13 mouse cellular contexts compared by ENCODE assay signal in the genomic region with DNA sequence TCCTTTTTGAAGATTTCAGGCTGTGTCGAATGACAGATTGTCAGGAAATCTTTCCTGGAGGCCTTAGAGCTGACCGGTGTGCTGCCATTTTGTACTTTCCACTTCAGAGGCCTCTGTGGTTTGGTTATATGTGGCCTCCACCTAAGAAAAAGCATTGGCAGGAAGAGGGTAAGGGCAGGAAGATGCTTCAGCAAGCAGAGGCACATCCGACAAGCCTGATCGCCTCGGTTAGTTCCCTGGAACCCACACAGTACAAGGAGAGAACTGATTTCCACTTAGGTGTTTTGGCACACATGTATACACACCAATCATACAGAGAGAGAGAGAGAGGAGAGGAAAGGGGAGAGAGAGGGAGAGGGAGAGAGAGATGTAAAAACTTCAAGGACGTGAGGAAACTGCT. TPM values are rescaled to one million over a fixed set of nuclear protein-coding genes. Genes with fewer than 3 reads are reported as not detected.
DNase-seq lines count a peak whose midpoint lies in the region; ATAC-seq lines count a peak whose summit lies in the region.
"Had no signal": no experiment of that assay in that cellular context is flagged by ENCODE, and none has a peak within 500 bp of the region (broad histone marks: within the 10 kb centered on the region; RNA-seq: fewer than 3 reads in every experiment).

No protein-coding gene starts in this region.

- ATAC-seq in granulocyte monocyte progenitor cell, adult 5-6 weeks (replicated peaks; ENCODE audit: poor library complexity, severe bottlenecking): 0 out of 2 replicates have a peak, but pooled peaks have one; percentile 2

- no peak overlapping the region for H3K27ac ChIP-seq in embryonic facial prominence, embryonic 10.5 days (replicated peaks)
- H3K27ac ChIP-seq: hindbrain, embryonic 12.5 days; limb, embryonic 13.5 days had no signal

- WGBS in embryonic facial prominence, embryonic 10.5 days: 89% methylated on average over 6 of the region's 6 CpGs

- H3K27me3 ChIP-seq in megakaryocyte, embryonic 14.5 days (replicated peaks): no peaks in the 10 kb centered on the region
- H3K27me3 ChIP-seq in embryonic facial prominence, embryonic 10.5 days (replicated peaks; ENCODE audit: low read depth, poor library complexity, severe bottlenecking): no peaks in the 10 kb centered on the region
- H3K27me3 ChIP-seq: hindbrain, embryonic 12.5 days; limb, embryonic 13.5 days had no signal

- no peaks in the 10 kb centered on the region for H3K9me3 ChIP-seq in megakaryocyte, embryonic 14.5 days
- no peaks in the 10 kb centered on the region for H3K9me3 ChIP-seq in embryonic facial prominence, embryonic 10.5 days
- H3K9me3 ChIP-seq: G1E; hindbrain, embryonic 12.5 days; limb, embryonic 13.5 days had no signal

- peaks cover 62% of the 10 kb centered on the region for H3K4me1 ChIP-seq in megakaryocyte, embryonic 14.5 days
- H3K4me1 ChIP-seq in embryonic facial prominence, embryonic 10.5 days: 0 out of 2 replicates have a peak, but pooled peaks cover 2% of the 10 kb centered on the region

- DNase-seq in spleen, adult 12 weeks (ENCODE audit: low spot score): peak; percentile 5
- no peak for DNase-seq in spleen, postnatal 14 days (ENCODE audit: low spot score in 2 of 2)
- peak; percentile 46 for DNase-seq in thymus, postnatal 25 days
- no peak for DNase-seq in embryonic facial prominence, embryonic 10.5 days (ENCODE audit: low spot score)
- no peak for DNase-seq in testis, postnatal 14 days (ENCODE audit: low spot score)
- no peak for DNase-seq in ovary, adult 18-20 months (ENCODE audit: low spot score)
- DNase-seq: adrenal gland, adult 2 months; cerebellum, adult 9-10 months had no signal

- H3K36me3 ChIP-seq in megakaryocyte, embryonic 14.5 days (replicated peaks; ENCODE audit: low read length): no peaks in the 10 kb centered on the region
- no peaks in the 10 kb centered on the region for H3K36me3 ChIP-seq in embryonic facial prominence, embryonic 10.5 days (replicated peaks)
- H3K36me3 ChIP-seq: G1E; hindbrain, embryonic 12.5 days; limb, embryonic 13.5 days had no signal

- H3K4me3 ChIP-seq in megakaryocyte, embryonic 14.5 days (replicated peaks): peak overlapping the region; percentile 86
- no peak overlapping the region for H3K4me3 ChIP-seq in embryonic facial prominence, embryonic 10.5 days
- H3K4me3 ChIP-seq: hindbrain, embryonic 12.5 days; limb, embryonic 13.5 days had no signal

RNA-seq across cellular contexts. Expression of a gene that starts 5.7 kb away (rescaled TPM):
- total RNA-seq in granulocyte monocyte progenitor cell, adult 5-6 weeks (2014; fragmentation: Nextera tagmentation): 426 TPM in 2 replicates
- 889 and 988 TPM in 2 replicates for total RNA-seq in granulocyte monocyte progenitor cell, adult 5-6 weeks (2017)
- polyA plus RNA-seq in megakaryocyte, embryonic 14.5 days (2012; ENCODE audit: insufficient read depth, low replicate concordance): 218 and 269 TPM in 2 replicates
- polyA plus RNA-seq in embryonic facial prominence, embryonic 10.5 days (2016; fragmentation: Nextera tagmentation; extraction: Ambion mirVana): 227 and 229 TPM in 2 replicates

Comparison
In these comparisons a context has a peak if more than half of its experiments do, and no peak if none do; other contexts are left out.
1. DNase-seq: peak in spleen, adult 12 weeks (single experiment) and thymus, postnatal 25 days (single experiment); none in spleen, postnatal 14 days (0 of 2), embryonic facial prominence, embryonic 10.5 days (single experiment), testis, postnatal 14 days (single experiment) and ovary, adult 18-20 months (single experiment).